Mouse (Mus musculus) lung, postnatal 25 days (tissue): Measurements from ENCODE around the gene Cldn9.

Source experiments
- DNase-seq: peaks from one replicate; pipeline ENCODE4 v3.0.0; 2022; ENCODE audit warnings: low spot score

Gene Cldn9

GRCm38 (mm10) chr17:23680336-23680735 is 3.5 kb downstream of the Cldn9 start:
- no peak for DNase-seq

GRCm38 (mm10) chr17:23679127-23679835 is 4.5 kb downstream of the Cldn9 start, which contains the start of gene Cldn6:
Gene Cldn6 (plus strand): TSS chr17:23679249.
- DNase-seq = no peak

GRCm38 (mm10) chr17:23677236-23677679 is 6.6 kb downstream of the Cldn9 start, which contains the start of gene Tnfrsf12a:
Gene Tnfrsf12a (minus strand): TSS chr17:23677468.
- DNase-seq = peak; percentile 89

- DNase-seq = no peak
Observed at GRCm38 (mm10) chr17:23676473-23677031, 7.3 kb downstream of the Cldn9 start.

GRCm38 (mm10) chr17:23675564-23676281 is 8.1 kb downstream of the Cldn9 start:
- DNase-seq = peak; percentile 48

- peak; percentile 48 for DNase-seq
Observed at GRCm38 (mm10) chr17:23675127-23675526, 8.7 kb downstream of the Cldn9 start.

- DNase-seq = no peak
Observed at GRCm38 (mm10) chr17:23674271-23674952, 9.4 kb downstream of the Cldn9 start.

- peak; percentile 95 for DNase-seq
Observed at GRCm38 (mm10) chr17:23673424-23674073, 10.3 kb downstream of the Cldn9 start, which contains the start of the genes Hcfc1r1 and Thoc6. Gene Hcfc1r1 (plus strand): TSS chr17:23673596. Gene Thoc6 (minus strand): TSS chr17:23673882.

GRCm38 (mm10) chr17:23672761-23673160 is 11.1 kb downstream of the Cldn9 start:
- no peak for DNase-seq

- no peak for DNase-seq
Observed at GRCm38 (mm10) chr17:23671519-23671918, 12.3 kb downstream of the Cldn9 start.

- DNase-seq = no peak
Observed at GRCm38 (mm10) chr17:23670516-23671074, 13.2 kb downstream of the Cldn9 start.

GRCm38 (mm10) chr17:23665511-23665910 is 18.3 kb downstream of the Cldn9 start:
- DNase-seq = no peak

GRCm38 (mm10) chr17:23664556-23665021 is 19.2 kb downstream of the Cldn9 start:
- peak; percentile 42 for DNase-seq

- DNase-seq = no peak
Observed at GRCm38 (mm10) chr17:23661526-23661925, 22.3 kb downstream of the Cldn9 start.

GRCm38 (mm10) chr17:23660876-23661200 is 23.0 kb downstream of the Cldn9 start:
- peak; percentile 25 for DNase-seq

- peak; percentile 79 for DNase-seq
Observed at GRCm38 (mm10) chr17:23660117-23660875, 23.5 kb downstream of the Cldn9 start, which contains the start of gene Bicdl2. Gene Bicdl2 (plus strand): TSS chr17:23660506.

- no peak for DNase-seq
Observed at GRCm38 (mm10) chr17:23658450-23658849, 25.4 kb downstream of the Cldn9 start.

- DNase-seq = no peak
Observed at GRCm38 (mm10) chr17:23654410-23654809, 29.4 kb downstream of the Cldn9 start.

- no peak for DNase-seq
Observed at GRCm38 (mm10) chr17:23654001-23654400, 29.8 kb downstream of the Cldn9 start.

- DNase-seq = no peak
Observed at GRCm38 (mm10) chr17:23653324-23653723, 30.5 kb downstream of the Cldn9 start.
